Mouse (Mus musculus) gastrocnemius, postnatal 4 days (tissue): ENCODE measurements around the gene A730049H05Rik. TPM values are rescaled to one million over a fixed set of nuclear protein-coding genes. Genes with fewer than 3 reads are reported as not detected.

Source experiments
- DNase-seq, 2 experiments: peaks; one replicate each; pipeline ENCODE4 v3.0.0; 2021 to 2022; ENCODE audit warnings: low spot score in 2 of 2, mixed read lengths in 2 of 2
- total RNA-seq, 2 experiments: library from RNA; stranded (reverse); gene quantifications; 2 replicates each; pipeline ENCODE4 v1.2.3; 2021

The A730049H05Rik gene
- total RNA-seq, 2 experiments from 2014 or later = 0.16 to 0.20 TPM

DNA sequence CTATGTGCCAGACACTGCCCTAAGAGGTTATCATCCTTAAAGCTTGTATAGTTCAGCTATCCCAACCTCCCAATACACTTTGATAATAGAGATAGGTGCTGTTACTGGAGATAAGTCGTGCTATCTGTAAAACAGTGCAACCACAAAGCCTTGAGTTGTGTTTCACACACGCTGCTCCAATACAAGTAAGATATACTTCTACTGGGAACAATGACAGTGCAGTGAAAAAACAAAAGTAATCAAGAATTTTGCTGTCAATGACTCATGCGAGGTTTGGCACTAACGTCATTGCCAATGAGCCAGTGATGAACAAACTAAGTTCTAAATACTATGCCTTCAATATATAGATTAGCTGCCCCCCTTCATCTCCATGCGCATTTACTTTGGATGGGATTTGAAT, 10.3 kb downstream of the A730049H05Rik start:
- no peak for DNase-seq

DNA sequence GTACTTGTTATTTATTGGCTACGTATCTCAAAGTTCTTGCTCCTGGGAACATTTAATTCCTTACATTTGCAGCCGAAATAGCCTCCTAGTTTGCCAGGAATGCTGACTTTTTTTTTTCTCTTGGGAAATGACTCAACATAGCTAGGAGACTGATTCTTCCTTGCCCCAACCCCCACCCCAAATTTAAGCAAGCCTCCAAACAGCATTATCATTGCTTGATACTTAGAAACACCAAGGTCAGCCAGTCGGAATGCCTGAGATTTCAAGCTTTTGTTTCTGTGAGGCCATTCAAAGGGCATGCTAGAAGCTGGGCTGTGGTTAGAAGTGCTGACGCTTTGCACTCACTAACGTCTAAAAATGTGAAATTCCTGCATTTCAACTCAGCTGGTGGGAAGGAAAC, 11.1 kb downstream of the A730049H05Rik start:
- no peak for DNase-seq

DNA sequence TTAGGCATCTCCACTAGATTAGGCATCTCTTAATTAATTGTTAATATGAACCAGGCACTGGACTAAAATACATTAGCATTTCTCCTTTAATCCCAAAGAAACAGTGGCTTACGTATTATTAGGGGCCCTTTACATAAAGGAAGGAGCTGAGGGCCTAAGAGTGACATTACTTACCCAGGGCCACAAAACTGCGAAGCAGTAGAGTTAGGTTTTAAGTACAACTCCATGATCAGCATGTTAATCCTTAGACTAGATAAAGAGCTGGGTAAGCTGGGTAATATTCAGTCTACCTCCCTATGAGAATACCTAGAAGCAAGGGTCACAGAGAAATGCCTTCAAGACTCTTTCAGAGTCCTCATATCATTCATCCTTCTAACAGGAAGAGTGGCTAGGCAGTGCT, 12.9 kb downstream of the A730049H05Rik start:
- DNase-seq = no peak

DNA sequence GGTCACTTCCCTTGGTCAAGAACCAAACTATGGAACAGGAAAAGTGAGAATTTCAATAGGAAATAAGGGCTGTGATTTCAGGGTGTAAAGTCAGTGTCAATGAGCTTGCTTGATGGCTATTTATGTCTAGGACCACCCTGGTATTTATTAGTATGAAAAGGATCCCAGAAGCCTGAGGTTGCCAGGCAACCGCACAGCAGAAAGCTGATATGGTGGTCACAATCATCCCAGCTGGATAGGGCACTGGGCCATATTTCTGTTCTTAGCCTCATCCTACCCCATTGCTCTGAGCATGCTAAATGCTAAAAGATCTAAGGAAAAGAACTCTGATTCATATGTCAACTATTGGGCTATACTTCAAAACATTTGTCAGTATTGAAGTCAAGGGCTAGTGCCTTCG, 14.8 kb downstream of the A730049H05Rik start:
- no peak for DNase-seq

DNA sequence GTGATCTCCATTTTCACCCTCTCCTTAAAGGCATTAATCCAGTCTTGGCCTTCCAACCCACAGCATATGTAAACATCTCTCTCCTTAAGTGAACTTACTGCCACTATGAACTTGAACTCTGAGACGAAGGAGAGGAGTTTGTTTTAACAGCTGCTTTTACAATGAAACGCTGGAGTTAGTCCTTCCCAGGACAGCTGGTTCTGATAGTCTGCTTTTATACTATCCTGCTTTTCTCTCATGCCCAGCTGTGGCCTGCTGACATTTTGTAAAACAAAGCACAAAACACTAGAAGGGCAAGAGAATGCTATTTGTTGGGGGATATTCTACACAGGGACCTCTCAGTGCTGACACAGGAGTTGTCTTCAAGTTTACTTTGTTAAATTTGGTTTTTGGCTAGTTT, 25.7 kb downstream of the A730049H05Rik start:
- no peak for DNase-seq

DNA sequence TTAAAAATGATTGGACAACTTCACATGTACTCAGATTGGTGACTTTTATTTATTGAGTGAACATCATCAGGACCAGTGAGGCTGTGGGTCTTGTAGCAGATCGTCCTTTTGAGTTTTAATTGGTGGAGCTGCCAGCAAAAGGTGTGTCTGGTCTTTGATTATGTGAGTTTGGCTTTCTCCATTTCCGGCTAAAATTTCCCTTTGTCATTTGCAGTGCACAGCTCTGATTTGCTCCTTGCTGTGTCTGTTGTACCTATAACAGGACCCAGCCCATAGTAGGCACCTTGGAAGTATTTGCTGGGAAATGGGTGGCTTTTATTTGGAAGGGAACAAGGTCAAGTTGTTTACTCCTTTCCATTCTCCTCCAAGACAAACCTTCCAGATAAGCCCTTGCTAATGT, 27.2 kb downstream of the A730049H05Rik start:
- DNase-seq = no peak

DNA sequence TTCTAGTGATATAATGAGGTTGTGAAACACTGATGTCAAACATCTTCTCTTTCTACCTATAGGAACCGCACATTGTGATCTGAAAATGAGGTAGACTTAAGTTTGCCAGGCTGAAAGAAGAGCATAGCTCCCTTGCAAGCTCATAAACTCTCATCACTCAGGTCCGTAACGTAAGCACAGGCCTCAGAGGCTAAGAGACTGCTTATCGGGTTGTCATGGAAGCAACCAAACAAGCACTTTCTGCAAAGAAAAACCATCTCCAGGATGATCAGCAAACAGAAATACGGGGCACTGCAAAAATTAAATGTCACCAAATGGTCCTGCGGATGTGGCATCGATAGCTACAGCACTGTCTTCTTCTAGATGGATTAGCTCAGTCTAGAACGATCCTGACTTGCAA, 29.6 kb downstream of the A730049H05Rik start:
- DNase-seq = no peak

DNA sequence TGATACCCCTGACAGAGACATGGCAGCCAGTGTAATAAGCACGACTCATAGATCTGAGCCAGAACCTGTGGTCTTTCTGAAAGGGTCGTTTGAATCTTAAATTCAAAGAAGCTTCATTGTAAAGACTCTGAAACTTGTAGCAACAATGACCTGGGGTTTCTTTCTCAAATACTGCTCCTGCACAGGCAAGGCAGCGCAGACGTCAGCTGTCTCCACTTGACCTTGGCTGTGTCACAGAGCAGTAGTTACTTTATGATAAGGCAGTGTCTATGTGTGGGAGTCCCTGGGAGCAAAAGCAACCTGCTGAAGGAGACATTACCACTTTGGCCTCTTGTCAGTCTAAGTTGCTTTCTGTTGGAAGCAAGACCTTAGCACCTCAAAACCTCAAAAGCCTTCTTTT, 30.3 kb downstream of the A730049H05Rik start:
- DNase-seq = no peak

DNA sequence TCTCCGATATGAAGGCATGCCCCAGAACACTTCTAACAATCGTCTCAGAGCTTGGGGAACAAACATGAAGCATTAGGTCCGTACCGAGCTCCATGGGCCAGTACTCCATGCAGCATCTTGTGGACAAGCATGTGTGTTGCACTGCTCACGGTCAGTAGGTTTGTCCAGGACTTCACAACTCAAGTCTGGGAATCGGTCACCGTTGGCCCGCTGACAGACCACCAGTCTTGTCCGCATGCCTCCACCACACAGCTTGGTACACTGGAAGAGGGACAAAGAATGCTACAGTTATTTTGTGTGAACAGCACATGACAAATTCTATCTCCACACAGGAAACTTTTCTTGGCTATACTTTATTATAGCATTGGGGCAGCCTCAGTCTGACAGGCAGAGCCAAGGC, 32.9 kb downstream of the A730049H05Rik start:
- peak in 1 of 2 experiments; percentile 19 for DNase-seq

DNA sequence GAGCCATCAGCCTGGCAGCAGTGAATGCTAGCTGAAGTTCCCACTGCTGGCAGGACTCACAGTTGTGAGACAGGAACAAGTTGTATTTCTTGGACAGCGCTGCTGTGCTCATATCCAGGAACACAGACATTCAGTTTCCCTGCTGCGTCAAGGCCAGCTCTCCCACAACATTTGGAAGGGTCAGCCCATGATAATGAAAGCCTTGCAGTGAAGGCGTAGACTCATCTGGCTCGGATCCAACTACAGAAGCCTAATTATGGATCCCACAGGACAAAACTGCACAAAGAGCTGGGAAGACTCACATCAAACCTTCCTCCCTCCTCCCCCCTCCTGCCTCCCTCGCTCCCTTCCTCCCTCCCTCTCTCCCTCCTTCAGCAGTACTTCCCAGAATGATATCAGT, 34.0 kb downstream of the A730049H05Rik start:
- peak; percentile 19 to 61 for DNase-seq

DNA sequence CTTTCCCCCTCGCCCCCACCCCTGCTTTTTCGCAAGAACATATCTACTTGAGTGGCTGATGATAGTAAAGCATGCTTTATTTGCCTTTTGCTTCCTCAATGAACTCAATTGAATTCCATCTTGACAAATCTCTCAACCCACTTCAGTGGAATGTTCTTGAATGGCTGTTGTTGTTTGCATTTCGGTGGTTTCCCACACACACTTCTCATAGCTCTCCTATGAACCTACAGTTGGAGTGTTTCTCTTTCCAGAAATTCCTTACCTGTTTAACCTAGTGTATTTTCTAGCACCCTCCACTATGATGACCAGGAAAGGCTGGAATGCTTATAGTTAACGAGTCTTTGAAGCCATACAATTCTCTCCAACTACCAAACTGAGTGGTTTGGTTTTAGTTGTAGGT, 38.6 kb downstream of the A730049H05Rik start:
- DNase-seq = no peak

DNA sequence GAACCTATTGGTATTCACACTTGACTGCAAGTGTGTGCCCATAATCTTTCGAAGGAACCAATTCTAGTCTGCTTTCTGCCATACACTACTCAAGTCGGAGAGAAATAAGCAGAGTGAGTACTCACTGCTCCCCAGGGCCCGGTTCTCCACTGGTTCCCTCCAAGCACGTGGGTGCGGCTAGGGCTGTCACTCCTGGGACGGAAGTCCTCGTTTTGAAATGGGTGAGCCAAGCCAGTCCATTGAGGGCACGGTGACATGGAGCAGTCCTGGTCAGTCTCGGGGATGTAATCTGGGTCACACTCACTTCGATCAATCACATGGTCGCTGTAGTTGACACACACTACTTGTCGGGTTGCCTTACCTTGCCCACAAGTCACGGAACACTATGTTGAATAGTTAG, 41.5 kb downstream of the A730049H05Rik start:
- no peak for DNase-seq

DNA sequence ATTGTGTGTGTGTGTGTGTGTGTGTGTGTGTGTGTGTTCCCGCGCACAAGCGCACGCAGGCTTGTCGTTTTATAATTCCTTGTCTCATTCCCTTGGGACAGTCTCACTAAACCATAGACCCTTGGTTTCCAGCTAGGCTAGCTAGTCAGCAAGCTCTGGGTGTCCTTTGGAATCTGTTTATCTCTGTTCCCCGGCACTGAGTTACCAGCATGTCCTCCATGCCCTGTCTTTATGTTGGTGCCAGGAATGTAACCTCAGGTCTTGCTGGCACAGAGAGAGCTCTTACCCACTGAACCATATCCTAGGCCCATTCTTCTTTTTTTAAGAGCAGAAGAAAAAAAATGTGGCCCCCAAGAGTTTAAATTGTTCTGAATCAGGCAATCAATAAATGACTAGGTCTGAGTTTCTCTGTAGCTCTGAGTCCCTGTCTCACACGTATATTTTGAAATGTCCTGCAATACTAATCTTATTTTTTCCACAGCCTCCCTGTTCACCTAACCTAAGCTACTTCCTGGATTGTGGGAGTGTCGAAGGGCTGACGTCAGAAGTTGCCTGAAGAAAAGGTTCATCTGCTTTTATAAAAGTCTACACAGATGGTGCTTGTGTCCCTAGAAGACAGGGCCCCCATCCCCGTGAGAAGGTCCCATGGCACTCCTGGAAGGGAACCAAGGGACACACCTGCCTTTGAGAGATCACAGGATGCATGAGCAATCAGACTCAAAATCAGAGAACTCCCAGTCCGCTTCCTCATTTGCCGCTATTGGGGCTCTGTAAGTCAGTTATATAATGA, 42.6 kb downstream of the A730049H05Rik start:
- no peak for DNase-seq

DNA sequence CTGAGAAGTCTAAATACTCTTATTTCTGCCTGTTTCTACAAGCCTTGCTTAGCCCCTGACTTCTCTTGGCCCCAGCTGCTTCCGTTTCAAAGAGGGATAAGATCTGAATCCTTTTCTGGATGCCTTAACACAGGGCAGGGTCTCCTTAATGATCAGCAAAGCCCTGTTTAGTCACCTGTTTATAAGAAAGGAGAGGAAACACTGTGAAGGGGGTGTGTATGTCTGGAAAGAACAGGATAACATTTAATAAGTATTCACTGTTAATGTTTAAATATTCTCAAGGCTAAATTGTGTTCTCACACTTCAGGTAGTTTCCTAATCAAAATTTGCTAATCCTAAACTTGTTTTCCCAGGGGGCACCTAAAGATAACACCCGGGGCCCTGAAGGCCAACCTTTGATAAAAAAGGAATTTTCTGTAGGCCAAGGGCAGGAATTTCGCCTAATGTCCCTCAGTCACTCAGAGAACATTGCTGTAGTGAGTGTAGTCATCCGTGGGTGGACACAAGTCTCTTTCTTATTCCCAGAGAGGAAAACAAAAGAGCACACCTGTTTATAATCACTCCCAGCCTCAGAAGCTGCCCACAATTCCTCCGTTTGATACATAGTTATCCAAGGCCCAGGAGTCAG, 44.1 kb downstream of the A730049H05Rik start:
- no peak for DNase-seq

DNA sequence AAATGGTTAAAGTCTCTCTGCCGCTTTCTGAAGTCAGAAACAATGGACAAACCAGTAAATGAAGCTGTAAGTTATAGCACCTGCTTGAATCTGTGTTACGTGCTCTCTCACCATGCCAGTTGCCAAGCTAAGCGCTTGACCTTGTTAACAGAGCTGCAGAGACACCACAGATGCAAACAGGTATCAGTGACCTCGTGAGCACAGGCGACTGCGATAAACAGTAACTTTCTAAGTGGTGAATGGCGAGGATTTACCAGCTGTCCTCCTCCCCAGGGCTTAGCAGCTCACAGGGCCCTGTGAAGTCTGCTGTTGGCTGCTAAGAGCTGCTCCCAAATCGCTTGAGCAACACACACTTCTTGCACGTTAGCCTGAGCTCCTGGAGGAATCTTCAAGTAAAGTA, 46.3 kb downstream of the A730049H05Rik start:
- DNase-seq = no peak

DNA sequence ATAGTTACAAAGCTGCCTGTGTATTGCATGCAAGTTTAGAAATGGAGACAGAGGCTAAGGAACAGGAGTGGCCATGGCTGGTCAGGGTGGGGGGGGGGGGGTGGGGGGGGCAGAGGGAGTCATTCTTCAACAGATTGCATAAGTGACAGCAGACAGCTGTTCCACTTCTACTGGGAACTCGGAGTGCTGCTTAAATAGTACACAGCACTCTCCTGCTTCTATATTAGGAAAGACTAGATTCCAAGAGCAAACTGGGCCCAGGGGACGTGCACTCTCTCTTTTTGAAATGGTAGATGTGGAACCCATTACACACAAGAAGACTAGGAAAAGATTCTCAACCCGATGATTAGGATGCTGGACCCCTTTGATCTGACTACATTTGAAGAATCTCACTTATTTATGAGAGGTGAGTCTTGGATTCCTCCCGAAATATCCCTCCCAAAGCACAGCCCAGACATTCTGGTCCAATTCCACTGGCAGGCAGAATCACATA, 52.9 kb downstream of the A730049H05Rik start, which contains the start of gene Gm15737:
Gene Gm15737, plus strand, starts transcription at position 269 of the 493 bp plus-strand sequence.
- peak in 1 of 2 experiments; percentile 51 for DNase-seq

DNA sequence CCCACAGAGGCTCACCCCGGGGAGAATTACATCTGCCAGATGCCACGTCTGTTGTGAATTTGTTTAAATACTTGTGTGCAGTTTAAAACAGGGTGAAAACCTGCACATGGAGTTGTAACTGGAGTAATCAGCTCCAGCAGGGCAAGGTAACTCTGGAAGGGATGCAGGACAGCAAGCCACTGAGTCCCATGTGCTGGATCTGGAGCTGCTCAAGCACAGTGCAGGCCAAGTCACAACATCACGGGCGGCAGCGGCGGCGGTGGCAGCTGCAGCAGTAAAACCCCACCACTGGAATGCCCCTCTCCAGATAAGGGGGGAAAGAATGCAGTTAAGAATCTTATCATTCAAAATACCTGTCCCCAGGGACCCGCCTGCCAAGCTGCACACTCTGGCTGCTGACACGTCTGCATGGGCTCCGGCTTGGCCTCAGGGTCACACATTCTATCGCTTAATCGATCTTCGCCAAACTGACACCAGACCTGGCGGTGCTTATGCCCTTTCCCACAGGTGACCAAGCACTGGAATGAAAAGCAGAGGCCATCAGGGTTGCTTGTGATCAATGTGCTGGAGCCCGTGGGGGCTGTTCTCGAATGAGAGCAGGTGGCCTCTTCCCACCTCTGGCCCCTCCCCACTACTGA, 53.4 kb downstream of the A730049H05Rik start:
- peak in 1 of 2 experiments; percentile 15 for DNase-seq

DNA sequence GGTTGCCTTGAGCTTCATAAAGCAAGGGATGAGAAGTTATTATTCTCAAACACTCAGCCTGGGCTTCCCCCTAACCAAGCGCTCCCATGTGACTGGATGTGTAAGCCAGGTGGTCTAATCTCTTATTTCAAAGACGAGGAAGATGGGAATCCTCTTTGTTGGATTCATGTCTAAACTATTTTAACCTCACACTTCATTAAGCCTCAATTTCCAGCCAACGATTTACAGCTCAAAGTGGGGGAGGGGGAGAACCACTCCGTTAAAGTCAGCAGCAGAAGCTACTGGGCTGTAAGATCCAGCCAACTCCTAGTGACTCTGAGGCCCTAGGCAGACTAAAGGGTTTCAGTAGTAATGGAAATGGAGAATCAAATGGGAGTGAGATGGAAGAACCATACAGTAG, 55.5 kb downstream of the A730049H05Rik start:
- no peak for DNase-seq

DNA sequence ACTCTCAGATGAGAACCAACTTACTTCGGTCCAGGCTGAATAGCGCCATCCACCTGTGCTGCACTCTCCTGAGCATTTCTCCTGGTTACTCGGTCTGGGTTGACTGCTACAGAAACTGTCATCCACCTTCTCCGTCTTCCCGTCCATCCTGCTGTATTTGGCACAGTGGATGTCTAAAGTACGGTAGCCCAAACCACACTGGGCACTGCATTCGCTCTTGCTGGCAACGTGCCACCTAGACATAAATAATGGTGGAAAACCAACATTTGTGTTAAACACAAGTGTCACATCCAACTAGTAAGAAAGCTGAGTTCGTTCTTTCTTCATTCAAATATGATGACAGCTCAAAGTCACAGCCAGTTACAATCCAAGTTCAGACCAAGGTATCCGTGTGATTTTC, 56.5 kb downstream of the A730049H05Rik start:
- no peak for DNase-seq

DNA sequence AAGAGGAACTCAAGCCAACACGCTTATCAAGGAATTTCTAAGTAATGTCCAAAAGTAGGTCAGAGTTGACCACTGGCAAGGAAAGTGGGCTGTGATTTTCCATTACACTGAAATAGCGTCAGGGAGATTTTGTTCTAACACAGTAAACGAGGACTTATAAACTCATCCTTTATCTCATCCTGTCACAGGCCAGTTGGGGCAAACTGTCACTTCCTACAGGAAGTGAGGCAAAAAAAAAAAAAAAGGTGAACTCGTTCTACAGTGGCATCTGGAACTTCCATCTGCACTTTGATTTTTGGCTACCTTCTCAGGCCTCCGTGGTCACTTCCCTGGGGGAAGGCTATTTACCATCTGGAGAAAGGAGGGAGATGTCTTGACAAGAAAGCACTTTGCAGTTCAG, 58.6 kb downstream of the A730049H05Rik start:
- DNase-seq = no peak

DNA sequence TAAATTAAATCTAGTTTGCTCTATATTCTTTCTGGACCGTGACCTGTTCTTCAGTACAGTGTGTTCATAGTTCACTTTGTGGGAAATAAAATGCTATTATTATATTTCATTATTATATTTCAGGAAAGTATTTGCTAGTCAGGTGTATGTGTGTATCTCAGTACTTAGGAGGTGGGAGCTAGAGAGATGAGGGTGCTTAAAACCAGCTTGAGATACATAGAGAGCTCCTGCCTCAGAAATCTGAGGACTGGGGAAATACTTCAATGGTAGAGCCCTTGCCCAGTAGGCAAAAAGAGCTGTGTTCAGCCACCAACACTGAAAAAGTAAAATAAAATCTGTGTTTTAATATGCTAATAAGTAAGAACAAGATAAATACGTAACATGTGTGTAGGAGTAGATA, 59.1 kb downstream of the A730049H05Rik start:
- DNase-seq = no peak

DNA sequence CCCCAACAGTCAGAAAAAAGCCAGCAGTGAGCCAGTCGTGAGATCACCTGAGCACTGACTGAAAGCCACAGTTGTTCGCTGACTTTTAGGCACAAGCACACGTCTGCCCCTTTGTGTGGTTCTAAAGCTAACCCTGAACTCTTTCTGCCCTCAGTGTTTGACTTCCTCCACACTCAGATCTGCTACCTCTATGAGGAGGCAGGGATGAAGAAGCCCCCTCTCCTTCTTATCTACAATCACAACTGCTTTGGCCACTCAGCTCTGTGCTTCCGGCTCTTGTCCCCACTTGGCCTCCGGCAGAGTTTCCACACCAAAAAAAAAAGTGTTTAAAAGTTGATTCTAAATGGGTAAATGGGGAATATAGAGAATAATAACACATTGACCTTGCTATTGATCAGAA, 59.8 kb downstream of the A730049H05Rik start:
- DNase-seq = no peak
